Mouse (Mus musculus) kidney, postnatal 10 days (tissue): Measurements from ENCODE around the gene Sohlh2.

Experiments
- DNase-seq: peaks from one replicate; pipeline ENCODE4 v3.0.0; 2021; ENCODE audit warnings: mixed read lengths

The Sohlh2 gene

DNA sequence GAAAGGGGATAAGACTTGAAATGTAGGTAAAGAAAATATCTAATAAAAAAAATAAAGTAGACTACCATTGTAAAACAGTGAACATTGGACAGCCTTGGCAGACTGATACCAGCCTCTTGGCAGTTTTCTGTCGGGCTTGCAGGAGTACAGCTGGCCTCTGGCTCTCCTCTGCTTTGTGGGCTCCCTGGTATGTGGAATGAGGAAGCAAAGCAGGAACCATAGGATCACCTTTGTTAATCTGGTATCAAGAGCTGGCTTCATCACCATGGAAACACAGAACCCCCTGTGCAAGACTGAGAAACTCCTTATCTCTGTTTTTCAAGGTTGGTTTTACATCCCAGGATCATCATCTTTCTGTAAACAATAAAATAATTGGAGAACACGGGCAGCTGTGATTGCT, 30.4 kb downstream of the Sohlh2 start:
- DNase-seq: no peak

DNA sequence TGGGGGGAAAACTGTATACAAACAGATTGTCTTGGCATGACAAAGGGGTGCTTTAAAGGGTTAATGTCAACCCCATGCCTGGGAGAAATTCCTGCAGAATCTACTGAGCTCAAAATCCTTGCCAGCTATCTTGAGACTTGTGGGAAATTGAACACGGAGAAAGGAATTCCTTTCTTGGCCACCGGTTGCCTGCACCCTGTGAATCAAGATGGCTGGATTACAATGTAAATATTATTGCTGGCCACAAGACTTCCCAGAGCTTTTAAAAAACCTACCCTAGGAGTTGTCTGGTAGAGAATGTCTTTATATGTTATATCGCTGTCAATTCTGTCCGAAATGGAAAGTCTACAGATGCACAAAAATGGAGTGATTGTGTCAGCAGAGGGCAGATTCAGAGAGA, 32.0 kb downstream of the Sohlh2 start:
- no peak for DNase-seq

DNA sequence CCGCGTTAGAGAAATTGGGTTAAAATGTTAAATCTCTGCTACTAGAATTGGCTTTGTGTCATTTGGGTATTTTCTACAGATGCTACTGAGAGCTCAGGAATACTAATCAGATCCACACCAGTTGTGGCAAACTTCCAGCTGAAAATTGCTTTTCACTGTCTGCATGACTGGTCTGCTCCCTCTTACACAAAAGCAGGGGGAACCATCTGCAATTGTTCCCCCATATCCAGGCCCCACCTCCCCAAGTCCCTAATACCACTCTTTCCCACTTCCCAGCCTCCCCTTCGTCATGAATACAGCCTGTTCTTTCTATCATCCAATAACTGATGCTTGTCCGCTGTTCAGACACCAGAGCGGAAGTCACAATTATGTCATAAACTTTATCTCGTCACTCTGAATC, 32.6 kb downstream of the Sohlh2 start:
- no peak for DNase-seq

DNA sequence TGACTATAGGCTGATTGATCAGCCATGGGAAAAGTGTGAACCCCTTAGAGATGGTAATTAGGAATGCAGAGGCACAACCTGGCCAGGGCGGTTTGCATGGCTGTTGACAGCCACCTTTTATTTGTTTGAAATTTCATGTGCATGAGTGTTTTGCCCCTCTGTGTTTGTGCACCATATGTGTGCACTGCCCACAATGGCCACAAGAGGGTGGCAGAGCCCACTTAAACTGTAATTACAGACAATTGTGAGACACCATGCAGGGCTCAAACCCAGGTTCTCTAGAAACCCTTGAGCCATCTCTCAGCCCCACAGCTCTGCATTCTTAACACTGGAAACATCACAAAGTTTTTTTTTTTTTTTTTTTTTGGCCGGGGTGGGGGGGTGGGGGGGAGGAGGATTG, 40.7 kb downstream of the Sohlh2 start:
- DNase-seq: no peak

DNA sequence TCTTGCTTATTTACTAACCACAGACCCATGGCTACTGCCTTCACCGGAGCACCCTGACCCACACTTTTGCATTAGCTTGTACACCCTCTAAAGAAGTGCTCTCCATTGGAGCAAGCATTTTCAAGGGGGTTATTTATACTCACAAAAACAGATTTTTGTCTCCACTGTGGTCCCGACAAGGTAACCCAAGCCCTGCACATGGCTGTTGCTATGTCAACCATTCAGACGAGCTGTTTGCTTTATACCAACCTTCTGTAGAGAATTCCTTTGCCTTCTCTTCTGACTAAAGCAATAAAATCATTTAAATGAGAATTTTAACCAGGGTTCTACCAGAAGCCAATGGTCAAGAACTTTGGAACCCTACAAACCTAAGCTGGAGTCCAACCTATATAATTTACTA, 42.0 kb downstream of the Sohlh2 start:
- no peak for DNase-seq

DNA sequence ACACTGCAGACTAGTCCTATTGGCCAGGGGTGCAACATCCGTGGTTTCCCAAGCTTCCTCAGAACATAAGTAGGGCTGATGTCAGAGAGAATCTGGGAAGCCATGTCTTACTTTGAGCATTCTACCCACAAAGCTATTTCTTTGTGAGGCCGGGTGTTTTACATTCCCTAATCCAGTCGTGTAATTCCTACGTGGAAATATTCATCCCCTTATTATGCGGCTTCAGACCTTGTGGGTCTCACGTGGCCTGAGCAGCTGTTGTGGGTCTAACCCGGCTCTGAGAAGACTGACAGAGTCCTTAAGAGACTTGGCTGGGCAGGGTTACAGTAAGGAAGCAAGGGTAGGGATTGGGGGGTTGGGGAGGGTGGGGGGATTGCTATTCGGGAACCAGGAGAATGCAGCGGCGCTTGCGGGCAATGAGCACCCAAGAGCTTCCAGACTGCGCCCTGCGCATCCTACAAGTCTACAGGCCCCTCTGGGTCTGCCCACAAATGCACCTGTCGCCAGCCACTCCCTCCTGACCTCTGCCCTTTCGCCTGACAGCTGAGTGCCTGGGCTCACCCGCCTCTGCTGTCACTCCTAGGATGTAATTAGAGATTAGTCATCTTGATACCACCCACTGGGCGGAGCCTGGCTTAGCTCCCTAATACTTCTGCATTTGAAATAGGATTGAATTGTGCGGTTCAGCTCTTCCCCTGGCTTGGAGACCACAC, 44.8 kb downstream of the Sohlh2 start:
- peak; percentile 29 for DNase-seq

DNA sequence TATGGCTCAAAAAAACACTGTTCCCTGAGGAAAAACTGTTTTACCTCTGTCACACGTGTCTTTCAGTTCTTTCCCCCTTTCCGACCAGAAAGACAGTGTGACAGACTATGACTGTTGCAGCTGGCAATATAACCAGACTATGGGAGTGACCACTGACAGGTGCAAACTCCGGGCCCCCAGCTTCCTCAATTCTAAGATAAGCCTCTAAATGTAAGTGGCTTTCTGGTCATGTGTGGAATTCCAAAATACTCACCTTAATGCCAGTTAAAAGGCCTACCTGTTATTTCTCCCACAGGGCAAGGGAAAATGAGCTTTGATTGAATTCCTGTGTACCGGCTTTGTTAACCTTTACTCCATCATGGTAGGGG, 45.4 kb downstream of the Sohlh2 start:
- DNase-seq: no peak

DNA sequence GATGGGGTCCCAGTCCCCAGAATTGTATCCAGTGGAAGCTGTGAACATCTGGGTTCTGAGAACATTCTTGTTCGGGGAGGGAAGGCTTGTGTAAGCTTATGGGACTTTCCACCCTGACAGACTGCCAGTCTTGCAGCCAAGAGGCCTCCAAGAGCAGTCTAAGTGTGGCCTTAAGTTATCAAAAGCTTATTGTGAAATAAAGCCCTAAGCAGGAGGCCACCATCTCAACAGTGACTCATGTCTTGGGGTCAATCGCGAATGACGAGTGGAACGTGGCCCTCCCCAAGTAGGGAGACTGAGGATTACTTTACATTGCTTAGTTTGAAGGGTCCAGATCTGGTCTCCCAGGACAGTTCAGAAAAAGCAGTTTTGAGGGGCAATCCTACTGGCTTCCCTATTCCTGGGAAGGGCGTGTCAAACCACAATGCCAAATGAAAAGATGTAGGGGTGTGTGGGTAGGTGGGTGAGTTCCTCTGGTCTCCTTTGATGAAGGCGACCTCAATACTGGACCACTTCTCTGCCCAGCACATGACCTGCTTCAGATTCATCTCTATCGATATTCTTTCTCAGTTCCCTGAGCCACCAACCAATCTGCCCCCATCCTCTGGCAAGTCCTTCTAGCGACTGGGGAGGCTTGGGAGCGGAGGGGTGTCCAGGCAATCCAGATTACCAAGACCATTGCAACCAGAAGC, 60.0 kb downstream of the Sohlh2 start, which contains the start of gene Dclk1:
TSS of gene Dclk1 (plus strand) at position 635 of the 692 bp plus-strand sequence.
- DNase-seq: no peak

DNA sequence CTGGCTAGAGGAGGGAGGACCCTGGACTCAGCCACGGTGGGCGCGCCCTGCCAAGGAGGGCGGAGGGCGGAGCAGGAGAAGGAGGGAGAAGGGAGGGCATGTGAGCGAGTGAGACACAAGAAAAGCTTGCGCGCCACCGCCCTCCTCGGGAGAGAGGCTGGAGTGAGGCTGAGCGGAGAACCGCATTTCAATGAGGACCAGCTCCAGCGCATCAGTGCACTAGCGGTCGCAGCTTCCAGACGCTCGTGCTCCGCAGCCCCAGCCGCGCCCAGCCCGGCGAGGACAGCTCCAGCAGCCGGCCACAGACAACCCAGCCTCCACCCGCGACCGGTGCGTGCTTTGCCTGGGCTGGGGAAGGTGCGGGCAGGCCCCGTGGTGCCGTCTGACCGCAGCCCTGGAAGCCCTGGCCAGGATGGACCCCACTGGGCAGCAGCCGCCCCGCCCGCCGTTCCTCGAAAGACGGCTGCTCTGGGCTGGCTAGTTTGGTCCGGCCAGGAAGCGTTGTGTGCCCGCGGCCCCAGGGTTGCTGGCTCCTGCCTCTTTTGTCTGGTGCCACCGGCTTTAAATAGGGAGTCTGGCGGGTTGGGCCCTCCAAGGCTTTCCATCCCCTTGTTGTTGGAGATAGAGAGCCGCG, 60.7 kb downstream of the Sohlh2 start:
- peak; percentile 82 for DNase-seq

DNA sequence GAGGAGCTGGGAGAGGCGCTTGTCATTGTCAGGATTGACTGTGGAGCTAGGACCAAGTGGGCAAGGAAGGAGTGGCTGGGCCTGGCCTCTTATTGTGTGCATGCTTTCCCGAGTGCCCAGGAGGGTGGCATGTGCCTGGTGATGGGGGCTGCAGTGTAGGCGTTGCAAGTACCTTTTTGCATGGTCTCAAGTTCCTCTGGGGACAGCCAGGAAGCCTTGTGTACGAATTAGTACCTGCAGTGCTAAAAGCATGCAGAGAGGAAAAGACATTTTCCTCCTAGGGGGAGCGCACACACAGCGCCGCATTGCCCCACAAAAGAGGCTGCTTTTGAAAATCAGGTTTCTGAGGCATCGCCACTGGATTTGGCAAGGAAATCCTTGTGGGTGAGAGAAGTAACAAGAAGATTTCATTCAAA, 61.2 kb downstream of the Sohlh2 start:
- DNase-seq: no peak

DNA sequence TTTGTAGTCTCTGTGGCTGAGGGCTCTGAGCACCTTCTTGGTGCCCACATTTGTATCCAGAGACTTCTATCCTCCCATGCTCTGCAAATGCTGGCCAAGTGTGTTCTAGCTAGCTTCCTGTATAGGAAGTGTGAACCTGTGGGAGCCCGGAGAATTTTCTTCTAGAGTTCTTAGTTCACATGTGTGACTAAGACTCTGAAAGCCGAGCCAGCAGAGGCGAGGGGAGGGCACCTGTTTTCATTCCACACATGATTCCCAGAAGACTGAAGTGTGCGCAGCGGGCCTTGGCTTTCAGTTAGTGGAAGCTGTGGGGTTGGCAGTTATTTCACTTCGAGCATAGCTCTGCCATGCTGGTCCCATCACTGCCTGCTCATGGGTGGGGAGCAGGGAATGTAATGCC, 62.3 kb downstream of the Sohlh2 start:
- DNase-seq: no peak

DNA sequence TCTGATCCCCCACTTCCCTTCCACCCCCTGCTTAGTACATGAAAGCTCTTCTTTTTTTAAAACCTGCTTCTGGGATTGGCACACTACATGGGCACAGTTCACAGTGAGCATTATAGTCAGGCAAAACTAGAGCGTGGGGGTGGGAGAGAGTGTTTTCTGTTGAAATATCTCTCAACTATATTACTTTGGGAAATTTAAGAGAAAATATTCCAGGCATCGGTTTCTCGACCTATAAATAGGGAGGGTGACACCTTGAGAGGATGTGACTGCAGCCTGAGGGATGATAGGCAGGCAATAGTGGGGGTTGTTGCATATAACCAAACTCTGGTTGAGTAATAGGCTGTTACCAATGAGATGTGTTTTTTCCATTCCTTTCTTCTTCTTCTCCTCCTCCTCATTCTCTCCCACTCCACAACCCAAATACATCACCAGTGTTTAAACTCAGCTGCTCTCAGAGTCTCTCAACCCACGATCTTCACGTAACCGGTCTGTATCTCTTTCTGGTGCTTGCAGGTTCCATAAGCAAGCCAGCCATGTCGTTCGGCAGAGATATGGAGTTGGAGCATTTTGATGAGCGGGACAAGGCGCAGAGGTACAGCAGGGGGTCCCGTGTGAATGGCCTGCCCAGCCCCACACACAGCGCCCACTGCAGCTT, 64.9 kb downstream of the Sohlh2 start:
- DNase-seq: no peak

DNA sequence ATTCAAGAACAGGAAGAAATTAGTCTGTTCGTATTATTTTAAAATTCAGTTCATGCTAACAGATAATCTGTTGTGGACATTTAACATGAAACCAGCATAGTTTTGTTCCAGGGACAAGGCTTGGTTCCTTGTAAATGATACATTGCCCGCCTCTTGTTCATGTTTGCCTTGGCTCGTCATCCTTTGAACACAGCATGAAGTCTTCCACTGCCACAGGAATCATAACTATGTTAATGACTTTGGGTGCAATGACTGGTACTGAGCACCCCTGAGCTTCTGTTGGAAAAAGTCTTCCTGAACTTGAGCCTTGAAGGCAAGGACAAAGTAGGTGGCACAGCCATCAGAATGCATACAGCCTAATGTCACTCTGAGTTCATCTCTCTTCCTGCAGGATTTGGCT, 66.2 kb downstream of the Sohlh2 start:
- no peak for DNase-seq

DNA sequence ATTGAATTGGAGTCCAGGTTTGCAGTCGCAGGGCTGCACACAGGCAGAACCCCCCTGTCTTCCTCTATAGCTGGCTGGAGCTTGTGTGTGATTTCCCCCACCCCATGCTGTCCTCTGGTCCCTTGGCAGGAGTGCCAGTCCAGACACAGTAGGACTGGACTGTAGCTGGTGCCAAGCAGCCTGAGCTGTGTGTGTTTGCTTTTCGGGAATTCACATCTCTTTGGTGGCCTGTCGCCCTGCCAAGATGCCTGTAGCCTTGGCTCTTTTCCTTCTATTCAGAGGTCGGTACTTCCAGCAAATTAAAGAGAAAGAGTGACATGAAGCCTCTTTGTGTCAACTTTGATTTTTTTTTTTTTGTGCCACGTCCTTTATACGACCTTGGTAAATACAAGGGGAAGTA, 66.7 kb downstream of the Sohlh2 start:
- DNase-seq: no peak

DNA sequence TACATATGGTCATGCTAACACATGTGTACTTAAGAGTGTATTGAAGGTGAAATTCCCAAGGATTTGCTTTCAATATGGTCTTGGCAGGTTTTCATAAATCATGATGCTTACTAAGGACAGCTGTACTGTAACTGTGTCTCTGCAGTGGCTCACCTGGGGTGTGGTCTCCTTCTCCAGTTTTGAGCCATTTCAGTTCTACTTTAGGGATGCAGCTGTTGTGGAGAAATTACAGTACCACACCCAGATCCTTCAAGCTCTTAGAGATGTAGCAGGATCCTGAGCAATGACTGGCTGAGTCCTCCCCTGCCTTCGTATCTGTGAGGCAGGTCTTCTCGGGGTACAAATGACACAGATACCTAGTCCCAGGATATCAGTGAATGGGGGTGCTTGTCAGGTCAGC, 68.8 kb downstream of the Sohlh2 start:
- DNase-seq: no peak
